Mouse (Mus musculus): ENCODE data around the gene Tmed8.
A peak's percentile ranks its signal among the peaks of the same experiment; 100 is the strongest.
"Not testable (repeated sequence)": the region's sequence is repeated elsewhere in the genome, so short reads cannot be mapped to it uniquely, and the experiment has no call there.

The Tmed8 gene

GRCm38 (mm10) chr12:87160310-87160709 lies 39.9 kb downstream of the Tmed8 start:
- no peak for DNase-seq (ENCODE audit: inconsistent ontology term)

- no peak for DNase-seq (ENCODE audit: inconsistent ontology term)
These were observed 42.2 kb downstream of the Tmed8 start for GRCm38 (mm10) chr12:87158099-87158498.

GRCm38 (mm10) chr12:87157361-87157760 lies 42.9 kb downstream of the Tmed8 start:
- no peak for DNase-seq (ENCODE audit: inconsistent ontology term)

GRCm38 (mm10) chr12:87154448-87154847 lies 45.8 kb downstream of the Tmed8 start:
- not testable (repeated sequence) for DNase-seq (ENCODE audit: inconsistent ontology term)

DNA sequence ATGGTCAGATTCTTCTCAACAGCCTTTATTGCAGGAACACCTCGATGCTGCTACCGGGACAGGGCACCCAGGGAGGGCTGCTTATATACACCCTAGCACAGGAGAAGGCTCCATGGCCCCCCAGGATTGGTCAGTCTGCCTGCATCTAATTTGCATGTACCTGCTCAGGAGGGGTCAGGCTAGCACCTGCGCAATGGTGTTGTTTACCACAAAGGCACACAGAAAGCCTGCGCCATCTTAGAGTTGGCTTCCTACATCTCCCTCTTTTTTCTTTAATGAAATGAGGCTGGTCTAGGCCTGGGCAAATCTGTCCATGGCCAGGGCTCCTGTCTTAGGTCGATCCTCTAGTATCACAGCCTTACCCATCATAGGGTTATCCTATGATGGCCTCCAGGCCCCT lies 50.8 kb downstream of the Tmed8 start:
- no peak for DNase-seq (ENCODE audit: inconsistent ontology term)

GRCm38 (mm10) chr12:87148136-87148535 lies 52.1 kb downstream of the Tmed8 start:
- no peak for DNase-seq (ENCODE audit: inconsistent ontology term)

GRCm38 (mm10) chr12:87147395-87148089 lies 52.7 kb downstream of the Tmed8 start, which contains the start of gene Pomt2:
Gene Pomt2 (minus strand): TSS chr12:87147968.
- peak; percentile 99 for DNase-seq (ENCODE audit: inconsistent ontology term)

DNA sequence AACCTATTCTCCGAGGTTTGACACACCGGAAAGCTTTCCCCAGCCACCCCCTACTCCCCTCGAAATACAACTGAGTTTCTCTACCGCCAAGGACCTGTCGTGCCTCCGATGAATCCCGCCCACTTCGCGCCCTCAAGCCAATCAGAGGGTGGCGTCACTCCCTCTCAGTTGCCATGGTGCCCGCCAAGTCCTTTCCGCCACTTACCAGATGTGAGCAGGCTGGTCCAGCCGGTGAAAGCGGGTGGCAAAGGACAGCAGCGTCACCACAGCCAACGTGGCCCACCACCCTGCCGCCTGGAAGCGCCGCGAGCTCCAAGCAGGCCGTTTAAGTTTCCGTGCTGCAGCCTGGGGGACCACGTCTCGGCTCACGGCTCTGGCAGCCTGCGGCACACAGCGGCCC lies 53.3 kb downstream of the Tmed8 start, which contains the start of gene Gstz1:
Gstz1 (plus strand) TSS at position 200 of the 400 bp plus-strand sequence.
- DNase-seq (ENCODE audit: inconsistent ontology term) = peak; percentile 87

DNA sequence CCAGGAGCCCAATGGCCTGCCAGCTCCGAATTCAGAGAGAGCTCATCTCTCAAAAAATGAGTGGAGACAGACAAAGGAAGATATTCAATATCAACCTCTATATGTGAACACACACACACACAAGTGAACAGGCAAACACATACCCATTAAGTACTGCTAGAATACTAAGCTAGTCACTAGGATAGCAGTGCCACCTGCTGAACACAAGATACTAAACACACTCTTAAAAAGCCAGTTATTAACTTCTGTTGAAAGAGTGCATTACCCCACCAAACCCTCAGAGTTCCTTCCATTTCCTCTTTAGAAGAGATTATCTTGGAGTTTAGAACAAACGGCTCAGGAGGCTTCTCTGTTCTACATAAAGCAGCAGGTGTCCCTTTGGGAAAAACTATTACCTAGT lies 58.1 kb downstream of the Tmed8 start:
- DNase-seq (ENCODE audit: inconsistent ontology term) = no peak

DNA sequence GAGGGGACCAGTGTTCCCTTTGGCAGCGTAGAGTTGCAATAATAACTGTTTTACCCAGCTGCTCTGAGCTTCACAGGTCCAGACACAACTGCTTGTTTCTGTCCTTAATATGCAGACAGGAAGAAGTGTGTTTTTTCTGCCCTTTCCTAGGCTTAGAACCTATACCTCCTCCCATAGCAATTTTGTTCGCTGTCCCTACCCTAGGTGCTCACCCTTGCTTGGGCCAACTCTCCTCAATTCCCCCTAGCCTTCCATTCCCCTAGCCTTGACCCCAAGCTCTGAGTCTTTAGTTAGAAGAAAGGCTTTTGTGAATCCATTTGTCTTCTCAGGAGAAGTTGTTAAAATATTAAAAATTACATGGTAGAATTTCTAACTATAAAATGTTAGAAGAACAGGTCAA lies 61.5 kb downstream of the Tmed8 start:
- no peak for DNase-seq (ENCODE audit: inconsistent ontology term)

DNA sequence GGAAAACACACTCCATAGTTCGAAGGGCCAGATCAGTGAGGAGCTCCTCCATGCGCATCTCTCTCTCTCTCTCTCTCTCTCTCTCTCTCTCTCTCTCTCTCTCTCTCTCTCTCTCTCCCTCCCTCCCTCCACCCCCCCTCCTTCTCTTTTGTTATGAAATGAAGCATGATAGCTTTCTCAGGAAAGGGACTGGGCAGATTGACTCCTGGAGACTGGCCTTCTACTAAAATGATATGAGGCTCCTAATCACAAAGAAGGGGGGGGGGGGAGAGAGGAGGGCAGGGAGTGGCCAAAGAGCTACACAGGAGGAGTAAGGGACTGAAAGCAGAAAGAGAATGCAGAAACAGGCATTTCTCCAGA lies 61.9 kb downstream of the Tmed8 start:
- peak; percentile 52 for DNase-seq (ENCODE audit: inconsistent ontology term)

DNA sequence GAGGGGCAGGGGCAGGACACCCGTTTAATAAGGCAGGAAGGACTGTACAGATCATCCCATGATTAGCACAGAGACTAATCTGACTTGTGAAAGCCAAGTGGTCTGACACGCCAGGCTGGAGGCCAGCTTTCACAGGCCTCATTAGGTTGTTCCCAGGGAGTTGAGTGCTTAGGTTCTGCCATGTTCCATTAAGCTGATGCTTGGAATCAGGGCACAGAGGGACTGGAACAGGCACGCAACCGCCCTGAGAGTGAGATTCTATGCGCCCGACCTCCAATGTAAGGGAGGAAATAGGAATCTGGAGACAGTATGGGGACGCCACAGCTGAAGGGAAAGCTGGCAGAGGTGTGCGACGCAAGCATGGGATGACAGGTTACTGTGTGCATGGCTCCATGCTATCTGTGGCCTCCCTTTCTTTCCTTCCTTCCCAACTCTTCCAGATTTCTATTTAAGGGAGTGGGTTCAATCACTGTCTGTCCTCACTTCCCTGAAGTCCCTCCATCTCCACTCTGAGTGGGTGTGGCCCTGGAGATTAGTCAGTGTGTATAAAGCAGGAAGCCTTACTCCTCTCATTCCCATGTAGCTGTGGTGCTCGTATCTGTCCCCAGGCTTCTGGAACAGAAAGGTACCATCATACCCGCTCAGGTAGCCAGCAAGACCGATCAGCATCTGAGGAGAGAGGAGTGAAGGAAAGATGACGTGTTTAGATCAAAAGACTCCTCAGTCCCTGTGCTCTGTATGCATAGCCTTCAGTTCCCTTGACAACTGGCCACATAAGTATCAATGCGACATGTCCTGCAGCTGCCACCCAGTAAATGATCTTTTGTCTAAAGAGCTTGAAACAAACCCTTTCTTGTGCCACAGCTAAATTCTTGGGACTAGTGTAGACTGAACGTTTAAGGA lies 62.6 kb downstream of the Tmed8 start:
- DNase-seq (ENCODE audit: inconsistent ontology term) = peak; percentile 53

DNA sequence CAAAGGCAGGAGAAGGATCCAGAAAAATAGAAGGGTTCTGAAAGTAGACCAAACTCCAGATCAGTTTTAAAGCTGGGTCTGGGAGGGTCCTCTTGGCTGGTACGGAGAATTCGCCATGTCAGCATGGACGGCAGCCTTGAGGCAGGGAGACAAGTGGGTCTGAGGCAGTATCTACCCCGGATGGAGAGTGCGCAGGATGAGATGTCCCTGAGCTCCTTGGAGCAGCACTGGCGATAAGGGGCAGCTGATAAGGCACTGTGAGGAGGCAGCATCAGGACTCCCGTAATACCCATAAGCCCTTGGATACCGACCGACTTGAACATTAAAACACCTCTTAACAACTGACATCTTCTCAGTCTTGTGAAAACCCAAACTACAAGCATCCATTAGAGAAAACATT lies 67.5 kb downstream of the Tmed8 start:
- DNase-seq (ENCODE audit: inconsistent ontology term) = no peak

GRCm38 (mm10) chr12:87132210-87132609 lies 68.0 kb downstream of the Tmed8 start:
- DNase-seq (ENCODE audit: inconsistent ontology term) = no peak

DNA sequence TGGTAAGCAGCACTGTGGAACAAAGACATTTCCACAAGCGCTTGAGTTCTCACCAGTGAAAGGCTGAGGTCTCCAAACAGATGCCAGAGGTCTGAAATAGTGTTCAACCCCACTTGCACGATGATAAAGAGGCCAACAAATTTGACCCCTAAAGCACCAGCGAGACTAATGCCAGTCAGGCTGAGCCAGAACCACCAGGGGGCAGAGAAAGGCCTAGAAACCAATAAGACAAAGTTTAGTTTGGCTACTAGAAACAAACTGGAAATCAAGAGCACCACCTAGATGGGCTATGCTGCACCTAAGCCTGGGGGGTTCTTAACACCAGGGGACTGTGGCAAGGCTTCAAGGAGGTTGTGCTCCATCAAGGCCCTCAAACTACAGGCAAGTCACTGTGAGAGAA lies 68.6 kb downstream of the Tmed8 start:
- DNase-seq (ENCODE audit: inconsistent ontology term) = peak; percentile 39

DNA sequence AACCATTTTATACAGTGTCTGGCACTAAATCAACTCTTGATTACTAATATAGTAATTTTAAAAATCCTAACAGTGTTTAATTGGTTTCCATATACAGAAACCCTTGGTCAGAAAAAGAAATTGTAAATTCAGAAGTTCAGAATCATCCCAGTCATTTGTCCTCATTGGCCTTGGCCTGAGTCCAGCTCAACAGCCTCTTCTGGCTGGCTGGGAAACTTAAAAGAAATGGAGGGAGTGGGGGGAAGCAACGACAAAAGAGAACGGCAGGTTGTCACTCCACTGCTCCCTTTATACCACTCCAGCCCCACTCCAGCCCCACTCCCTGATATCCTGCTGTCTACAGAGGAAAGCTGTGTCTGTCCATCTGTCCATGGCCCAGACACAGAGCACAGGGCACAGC lies 69.1 kb downstream of the Tmed8 start:
- peak; percentile 25 for DNase-seq (ENCODE audit: inconsistent ontology term)

DNA sequence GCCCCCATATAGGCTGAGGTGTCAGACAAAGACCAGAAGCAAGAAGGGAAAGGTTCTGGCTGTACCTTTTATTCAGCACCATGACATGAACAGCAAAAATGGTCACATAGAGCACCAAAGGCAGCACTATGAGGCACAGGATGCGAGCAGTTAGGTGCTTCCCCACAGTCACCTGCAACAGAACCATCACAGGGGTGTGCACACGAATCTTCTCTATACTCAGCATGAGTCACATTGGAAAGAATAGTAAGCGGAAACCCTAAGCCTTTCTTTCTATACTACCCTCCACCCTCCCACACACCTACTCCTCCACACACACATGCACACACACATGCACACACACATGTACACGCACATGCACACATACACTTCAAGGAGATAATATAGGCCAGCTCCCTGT lies 70.0 kb downstream of the Tmed8 start:
- DNase-seq (ENCODE audit: inconsistent ontology term) = no peak

GRCm38 (mm10) chr12:87127256-87127655 lies 73.0 kb downstream of the Tmed8 start:
- no peak for DNase-seq (ENCODE audit: inconsistent ontology term)

DNA sequence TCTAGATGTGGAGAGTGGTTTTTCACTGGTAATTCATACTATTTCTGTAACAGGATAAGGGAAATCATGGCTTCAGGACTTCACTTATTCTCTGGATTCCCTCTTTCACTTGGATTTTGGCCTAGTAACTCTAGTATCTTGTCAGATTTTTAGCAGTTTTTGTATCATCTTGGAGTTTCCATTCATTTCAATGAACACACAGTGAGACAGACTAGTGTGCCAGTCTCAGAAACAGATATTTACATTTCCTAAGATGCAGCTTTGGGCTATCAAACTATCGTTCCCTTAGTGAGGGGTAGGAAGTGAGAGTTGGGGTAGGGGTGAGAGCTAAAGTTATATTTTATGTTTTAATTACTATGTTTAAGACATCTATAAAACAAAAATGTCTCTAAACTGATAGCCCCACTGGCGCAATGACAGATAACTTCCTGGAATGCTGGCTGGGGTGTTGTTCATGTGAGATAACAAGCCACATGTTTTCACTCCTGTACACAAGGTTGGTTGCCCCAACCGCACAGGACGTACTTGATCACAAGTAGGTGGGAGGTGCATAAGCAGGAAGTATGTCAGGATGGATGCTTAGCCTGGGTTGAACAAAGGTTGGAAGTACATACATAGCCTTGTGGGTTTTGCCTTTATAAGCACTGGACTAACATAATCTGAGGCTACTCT lies 78.2 kb downstream of the Tmed8 start:
- no peak for DNase-seq (ENCODE audit: inconsistent ontology term)
